Mouse (Mus musculus): Measurements from ENCODE around the gene Exoc3l2. TPM values are rescaled to one million over a fixed set of nuclear protein-coding genes. Genes with fewer than 3 reads are reported as not detected.

Exoc3l2 gene
- total RNA-seq, 2 experiments from 2014 or later = 0.26 to 0.36 TPM

DNA sequence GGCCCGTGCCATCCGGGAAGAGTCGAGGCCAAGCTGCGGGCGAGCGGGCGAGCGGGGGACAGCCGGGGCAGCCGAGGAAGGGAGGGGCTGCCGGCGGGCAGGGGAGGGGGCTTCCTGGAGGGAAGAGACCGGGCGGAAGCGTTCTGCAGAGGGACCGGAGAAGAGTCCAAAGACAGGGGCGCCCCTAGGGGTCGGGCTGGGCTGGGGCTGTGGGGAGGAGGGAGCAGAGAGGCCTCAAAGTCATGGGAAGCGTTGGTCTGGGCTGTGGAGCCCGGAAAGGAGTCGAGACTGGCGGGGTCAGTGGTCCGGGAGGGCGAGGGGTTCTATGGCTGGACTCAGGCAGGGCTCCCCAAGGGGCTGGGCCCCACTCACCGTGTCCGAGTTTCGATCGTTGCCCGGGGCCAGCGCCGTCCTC, 5.1 kb upstream of the Exoc3l2 start:
- intact Hi-C loops (cut with DNase I) = loop anchor here (2.0 kb wide), 1 partner anchor 105 kb away; the partner anchor contains the start of gene Ppp1r37
- peak overlapping the region; percentile 83 for H3K4me3 ChIP-seq
- H3K27ac ChIP-seq = peak overlapping the region; percentile 89
- DNase-seq (ENCODE audit: extremely low spot score in 1 of 2, low spot score in 2 of 2) = peak in 1 of 2 experiments; percentile 43
- TF ChIP-seq CTCF (IDR thresholded peaks at IDR 0.05) = peak; percentile 36

DNA sequence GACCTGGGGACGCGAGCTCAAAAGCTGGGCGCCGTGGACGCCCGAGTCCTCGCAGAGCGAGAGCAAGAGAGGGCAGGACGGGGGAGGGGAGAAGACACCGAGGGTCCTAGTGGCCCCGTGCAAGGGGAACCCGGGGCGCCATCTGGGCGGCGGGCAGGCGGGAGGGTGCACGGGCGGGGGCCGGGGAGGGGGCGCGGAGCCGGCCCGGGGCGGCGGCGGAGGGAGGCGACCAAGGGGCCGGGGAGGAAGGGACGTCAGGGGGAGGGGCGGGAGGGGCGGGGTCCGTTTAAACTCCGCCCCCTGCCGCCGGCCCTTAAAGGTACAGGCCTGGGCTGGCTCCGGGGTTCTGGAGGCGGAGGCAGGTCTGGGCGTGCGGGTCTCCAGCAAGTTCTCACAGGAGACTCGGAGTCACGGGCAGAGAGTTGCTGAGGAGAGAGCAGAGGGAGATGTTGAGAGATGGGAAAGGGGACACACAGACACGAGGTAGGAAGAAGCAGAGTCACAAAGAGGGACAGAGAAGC, 4.5 kb upstream of the Exoc3l2 start, which contains the start of gene Mark4:
Mark4 (minus strand) TSS at position 231 of the 521 bp plus-strand sequence.
- H3K4me3 ChIP-seq = peak within 1 kb of the TSS; percentile 83
- peak within 1 kb of the TSS; percentile 89 for H3K27ac ChIP-seq
- TF ChIP-seq CTCF (IDR thresholded peaks at IDR 0.05) = peak; percentile 9; the same call in 1 of the 2 replicates
- intact Hi-C loops (cut with DNase I) = loop anchor here (2.0 kb wide), 1 partner anchor 104 kb away; the partner anchor contains the start of gene Ppp1r37
- peak; percentile 73 to 78 for DNase-seq (ENCODE audit: extremely low spot score in 1 of 2, low spot score in 2 of 2)

DNA sequence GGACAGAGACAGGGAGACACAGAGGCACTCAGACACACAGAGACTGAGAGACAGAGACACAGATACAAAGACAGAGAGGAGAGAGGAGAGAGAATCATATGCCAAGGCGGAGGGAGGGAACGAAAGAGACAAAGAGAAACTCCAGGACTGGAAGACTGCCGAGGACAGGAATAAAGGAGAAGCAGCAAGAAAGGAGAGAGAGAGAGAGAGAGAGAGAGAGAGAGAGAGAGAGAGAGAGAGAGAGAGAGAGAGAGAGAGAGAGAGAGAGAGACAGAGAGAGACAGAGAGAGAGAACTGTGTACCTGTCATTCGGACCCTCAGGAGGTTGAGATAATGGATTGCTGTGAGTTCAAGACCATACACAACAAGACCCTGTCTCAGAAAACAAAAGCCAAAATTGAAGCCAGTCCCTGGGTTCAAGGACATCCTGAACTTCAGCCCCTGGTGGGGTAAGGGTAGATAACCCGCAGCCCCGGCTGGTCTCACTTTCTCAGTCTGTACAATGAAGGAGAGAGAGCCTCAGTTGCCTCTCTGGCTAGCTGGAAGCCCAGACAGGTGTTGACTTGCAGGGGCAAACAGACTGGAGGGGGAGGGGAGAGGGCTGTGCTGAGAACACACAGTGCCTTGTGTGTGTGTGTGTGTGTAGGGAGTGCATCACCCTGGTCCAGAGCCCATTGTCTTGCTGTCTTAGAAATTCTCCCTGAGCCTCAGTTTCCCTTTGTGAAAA, 3.8 kb upstream of the Exoc3l2 start:
- no peak for TF ChIP-seq CTCF (IDR thresholded peaks at IDR 0.05)
- DNase-seq (ENCODE audit: extremely low spot score in 1 of 2, low spot score in 2 of 2) = no peak
- intact Hi-C loops (cut with DNase I) = loop anchor here (2.0 kb wide), 1 partner anchor 103 kb away; the partner anchor contains the start of gene Ppp1r37
- peak overlapping the region; percentile 83 for H3K4me3 ChIP-seq
- H3K27ac ChIP-seq = peak overlapping the region; percentile 89; the same call in 1 of the 2 replicates

DNA sequence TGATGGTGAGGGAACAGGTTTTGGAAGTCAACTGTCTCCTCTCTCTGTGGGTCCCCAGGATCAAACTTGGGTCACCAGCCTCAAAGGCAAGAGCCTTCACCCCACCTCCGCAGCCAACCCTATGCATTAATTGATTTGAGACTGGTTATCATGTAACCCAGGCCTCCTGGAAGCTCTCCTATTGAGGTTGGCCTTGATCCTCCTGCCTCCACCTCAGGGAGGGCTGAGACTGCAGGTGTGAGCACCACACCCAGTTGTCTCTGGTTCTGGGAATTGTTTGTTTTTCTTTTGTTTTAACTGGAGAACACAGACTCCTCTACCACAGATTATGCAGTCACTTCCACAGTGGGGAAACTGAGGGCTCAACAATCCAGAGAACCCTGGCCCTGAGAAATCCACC, 2.6 kb upstream of the Exoc3l2 start:
- TF ChIP-seq CTCF (IDR thresholded peaks at IDR 0.05) = no peak
- intact Hi-C loops (cut with DNase I) = no loop called here
- H3K27ac ChIP-seq = no peak overlapping the region
- no peak for DNase-seq (ENCODE audit: extremely low spot score in 1 of 2, low spot score in 2 of 2)
- H3K4me3 ChIP-seq = no peak overlapping the region

DNA sequence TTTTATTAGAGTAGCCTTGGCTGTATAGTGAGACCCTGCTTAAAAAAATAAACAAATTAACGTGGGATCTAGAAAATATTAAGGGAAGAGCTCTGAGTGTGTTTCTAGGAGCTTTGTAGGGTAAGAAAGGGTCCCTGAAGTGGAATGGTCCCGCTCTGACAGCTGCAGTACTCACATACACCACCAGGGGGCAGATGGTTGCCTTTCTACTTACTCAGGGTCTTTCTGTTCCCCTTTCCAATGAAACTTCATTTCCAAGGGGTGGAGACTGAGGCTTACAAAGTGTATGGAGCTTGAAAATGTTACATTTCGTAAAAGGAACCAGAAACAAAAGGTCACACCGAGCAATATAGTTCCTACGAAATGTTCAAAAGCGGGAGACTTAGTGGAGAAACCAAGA, 1.6 kb upstream of the Exoc3l2 start:
- TF ChIP-seq CTCF (IDR thresholded peaks at IDR 0.05) = peak; percentile 100
- intact Hi-C loops (cut with DNase I) = no loop called here
- peak; percentile 66 to 75 for DNase-seq (ENCODE audit: extremely low spot score in 1 of 2, low spot score in 2 of 2)

DNA sequence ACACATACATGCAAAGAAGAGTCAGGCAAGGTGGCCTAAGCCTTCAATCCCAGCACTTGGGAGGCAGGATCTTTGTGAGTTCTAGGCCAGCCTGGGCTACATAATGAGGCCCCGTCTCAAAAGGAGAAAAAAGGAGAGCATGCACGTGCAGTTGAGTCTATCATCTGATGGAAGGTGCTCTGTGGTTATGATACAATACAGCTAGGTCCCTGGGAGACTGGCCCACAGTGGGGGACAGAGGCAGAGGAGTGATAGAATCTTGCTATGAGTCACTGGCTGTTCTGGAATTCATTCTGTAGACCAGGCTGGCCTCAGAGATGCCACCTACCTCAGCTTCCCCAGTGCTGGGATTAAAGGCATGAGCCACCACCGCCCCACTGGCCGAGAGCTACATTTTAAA, 688 bp upstream of the Exoc3l2 start:
- no peak for DNase-seq (ENCODE audit: extremely low spot score in 1 of 2, low spot score in 2 of 2)

More for the DNA sequence above, 1.6 kb upstream of the Exoc3l2 start:
- Histone ChIP-seq H3K27ac (no peak overlapping the region), H3K4me3 (no peak overlapping the region)

DNA sequence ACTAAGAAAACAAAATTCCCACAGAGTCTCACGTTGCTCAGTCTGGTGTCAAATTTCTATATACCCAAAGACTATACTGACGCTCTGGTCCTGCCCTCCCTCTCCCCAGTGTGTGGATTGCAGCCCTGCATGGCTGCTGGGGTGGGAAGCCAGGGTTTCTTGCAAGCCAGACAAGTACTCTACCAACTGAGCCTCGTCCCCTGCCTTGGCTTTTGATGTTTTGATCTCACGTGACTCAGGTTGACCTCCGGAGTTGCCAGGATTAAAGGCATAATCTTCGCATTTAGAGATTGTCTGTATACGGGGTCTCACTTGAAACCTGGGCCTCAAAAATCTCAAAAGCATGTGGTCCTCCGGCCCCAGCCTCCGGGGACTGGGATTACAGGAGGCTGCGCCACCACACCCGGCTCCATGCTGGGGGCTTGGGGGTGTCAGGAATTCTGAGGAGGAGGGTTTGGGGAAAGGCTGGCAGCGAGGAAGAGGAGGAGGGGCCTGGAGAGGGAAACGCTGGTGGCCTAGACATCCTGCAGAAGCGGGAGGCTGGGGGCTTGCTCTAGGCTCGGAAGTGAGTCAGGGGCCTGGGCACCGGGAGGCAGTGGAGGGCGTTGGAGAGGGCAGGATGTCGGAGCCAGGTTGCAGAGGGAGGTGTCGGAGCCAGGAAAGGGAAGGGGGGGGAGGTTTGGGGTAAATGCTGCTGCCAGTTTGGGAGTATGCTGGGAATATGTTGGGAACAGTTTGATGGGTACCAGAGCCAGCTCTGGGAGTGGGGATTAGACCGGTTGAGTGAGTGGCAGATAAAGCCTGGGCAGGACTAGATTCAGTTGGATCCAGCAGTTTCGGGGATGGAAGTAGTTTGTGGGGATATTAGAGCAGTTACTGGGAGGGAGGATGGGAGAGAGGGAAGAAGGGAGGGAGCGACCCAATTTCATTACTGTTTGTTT, 1.5 kb downstream of the Exoc3l2 start:
- Histone ChIP-seq H3K4me3 (no peak overlapping the region), H3K27ac (no peak overlapping the region)
- intact Hi-C loops (cut with DNase I) = no loop called here
- no peak for DNase-seq (ENCODE audit: extremely low spot score in 1 of 2, low spot score in 2 of 2)
- no peak for TF ChIP-seq CTCF (IDR thresholded peaks at IDR 0.05)

More for the DNA sequence above, 688 bp upstream of the Exoc3l2 start:
- no peak overlapping the region for H3K27ac ChIP-seq
- no peak overlapping the region for H3K4me3 ChIP-seq
- no peak for TF ChIP-seq CTCF (IDR thresholded peaks at IDR 0.05)
- intact Hi-C loops (cut with DNase I) = no loop called here

DNA sequence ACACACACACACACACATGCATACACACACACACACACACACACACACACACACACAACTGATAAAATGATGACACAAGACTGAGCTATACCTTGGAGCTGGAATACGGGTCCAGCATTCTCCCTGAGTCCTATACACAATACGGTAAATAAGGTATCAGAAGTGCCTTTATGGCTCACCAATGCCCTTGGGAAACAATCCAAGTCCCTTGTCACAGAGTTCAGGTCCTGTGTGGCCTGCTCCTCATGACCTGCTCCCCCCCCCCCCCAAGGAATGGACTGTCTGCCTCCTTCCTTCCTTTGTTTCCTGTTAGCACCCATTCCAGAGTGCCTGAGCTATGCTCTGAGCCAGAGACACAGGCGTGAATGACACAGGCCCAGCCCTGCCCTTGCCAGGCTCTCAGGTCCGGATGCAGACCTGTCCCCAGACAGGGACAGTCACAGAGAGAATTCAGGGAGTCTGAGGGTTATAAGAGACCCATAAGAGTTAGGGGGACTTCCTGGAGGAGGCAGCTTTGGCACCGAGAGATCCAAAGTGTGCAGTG, 3.5 kb downstream of the Exoc3l2 start:
- intact Hi-C loops (cut with DNase I) = no loop called here
- DNase-seq (ENCODE audit: extremely low spot score in 1 of 2, low spot score in 2 of 2) = no peak
- Histone ChIP-seq H3K27ac (no peak overlapping the region), H3K4me3 (no peak overlapping the region)
- TF ChIP-seq CTCF (IDR thresholded peaks at IDR 0.05) = no peak

DNA sequence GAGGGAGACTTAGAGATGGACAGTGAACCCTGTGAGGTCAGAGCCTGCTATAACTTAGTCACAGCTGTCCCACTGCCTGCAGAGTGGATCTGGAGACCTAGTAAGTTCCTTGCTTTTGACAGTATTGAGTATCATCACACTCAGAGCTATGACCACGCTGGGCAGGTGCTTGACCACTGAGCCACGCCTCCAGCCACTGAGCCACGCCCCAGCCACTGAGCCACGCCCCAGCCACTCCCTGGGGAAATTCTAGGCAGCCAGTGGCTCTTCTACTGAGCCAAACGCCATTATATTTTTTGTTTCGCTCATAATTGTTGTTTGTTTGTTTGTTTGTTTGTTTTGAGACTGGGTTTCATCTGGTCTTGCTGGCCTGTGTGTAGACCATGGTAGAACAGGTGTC, 4.5 kb downstream of the Exoc3l2 start:
- intact Hi-C loops (cut with DNase I) = no loop called here
- DNase-seq (ENCODE audit: extremely low spot score in 1 of 2, low spot score in 2 of 2) = no peak
- no peak overlapping the region for H3K4me3 ChIP-seq
- H3K27ac ChIP-seq = no peak overlapping the region
- TF ChIP-seq CTCF (IDR thresholded peaks at IDR 0.05) = no peak

DNA sequence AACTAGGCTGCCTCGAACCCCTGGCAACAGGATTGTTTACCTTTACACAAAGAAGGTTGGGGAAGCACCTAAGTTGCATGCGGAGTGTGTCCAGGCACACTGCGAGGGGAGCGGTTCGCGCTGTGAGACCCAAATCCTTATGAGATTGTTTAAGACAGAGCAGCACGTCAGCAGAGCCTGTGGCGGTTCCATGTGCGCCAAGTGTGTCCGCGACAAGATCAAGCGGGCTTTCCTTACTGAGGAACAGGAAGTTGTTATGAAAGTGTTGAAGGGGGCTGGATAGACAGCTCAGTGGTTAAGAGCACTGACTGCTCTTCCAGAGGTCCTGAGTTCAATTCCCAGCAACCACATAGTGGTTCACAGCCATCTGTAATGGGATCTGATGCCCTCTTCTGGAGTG, 5.1 kb downstream of the Exoc3l2 start:
- Histone ChIP-seq H3K27ac (no peak overlapping the region), H3K4me3 (no peak overlapping the region)
- no peak for DNase-seq (ENCODE audit: extremely low spot score in 1 of 2, low spot score in 2 of 2)
- intact Hi-C loops (cut with DNase I) = no loop called here
- TF ChIP-seq CTCF (IDR thresholded peaks at IDR 0.05) = no peak

DNA sequence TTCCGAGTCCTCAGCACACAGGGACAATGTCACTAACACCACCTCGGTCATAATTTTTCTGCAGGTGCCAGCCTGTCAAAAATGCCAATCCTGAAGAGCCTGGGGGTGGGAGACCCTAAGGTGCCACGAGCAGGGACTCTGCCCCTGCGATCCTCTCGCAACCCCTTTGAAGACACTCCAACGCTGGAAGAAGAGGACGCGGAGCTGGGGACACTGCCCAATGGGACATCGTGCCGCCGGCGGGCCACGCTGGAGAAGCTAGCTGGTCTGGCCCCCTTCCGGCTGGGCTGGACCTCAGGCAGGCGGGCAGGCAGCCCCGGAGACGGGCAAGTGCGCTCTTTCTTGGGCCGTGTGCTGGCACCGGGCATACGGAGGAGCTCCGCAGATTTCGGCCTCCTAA, 6.3 kb downstream of the Exoc3l2 start:
- no peak for DNase-seq (ENCODE audit: extremely low spot score in 1 of 2, low spot score in 2 of 2)
- no peak overlapping the region for H3K4me3 ChIP-seq
- TF ChIP-seq CTCF (IDR thresholded peaks at IDR 0.05) = no peak
- H3K27ac ChIP-seq = no peak overlapping the region
- intact Hi-C loops (cut with DNase I) = no loop called here

All from left cerebral cortex, adult 2 months (tissue).